Mouse (Mus musculus): Measurements from ENCODE around the gene Nedd4. TPM values are rescaled to one million over a fixed set of nuclear protein-coding genes. Genes with fewer than 3 reads are reported as not detected.

The Nedd4 gene
- polyA plus RNA-seq, 1 experiment, result 3.7 TPM

DNA sequence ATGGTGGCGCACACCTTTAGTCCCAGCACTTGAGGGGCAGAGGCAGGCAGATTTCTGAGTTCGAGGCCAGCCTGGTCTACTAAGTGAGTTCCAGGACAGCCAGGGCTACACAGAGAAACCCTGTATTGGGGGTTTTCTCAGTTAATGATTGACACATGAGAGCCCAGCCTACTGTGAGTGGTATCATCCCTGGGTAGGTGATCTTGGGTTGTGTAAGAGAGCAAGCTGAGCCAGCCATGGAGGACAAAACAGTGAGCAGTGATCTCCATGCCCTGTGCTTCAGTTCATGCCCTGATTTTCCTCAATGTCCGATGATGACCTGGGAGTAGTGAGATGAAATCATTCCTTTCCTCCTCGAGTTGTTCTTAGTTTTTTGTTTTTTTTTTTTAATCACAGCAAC is 112.9 kb downstream of the Nedd4 start:
- no peak for TF ChIP-seq POLR2A (IDR thresholded peaks at IDR 0.05; ENCODE audit: borderline replicate concordance, low read depth, low read length)
- no peak for TF ChIP-seq CTCF (IDR thresholded peaks at IDR 0.05; ENCODE audit: low read depth, low read length)

DNA sequence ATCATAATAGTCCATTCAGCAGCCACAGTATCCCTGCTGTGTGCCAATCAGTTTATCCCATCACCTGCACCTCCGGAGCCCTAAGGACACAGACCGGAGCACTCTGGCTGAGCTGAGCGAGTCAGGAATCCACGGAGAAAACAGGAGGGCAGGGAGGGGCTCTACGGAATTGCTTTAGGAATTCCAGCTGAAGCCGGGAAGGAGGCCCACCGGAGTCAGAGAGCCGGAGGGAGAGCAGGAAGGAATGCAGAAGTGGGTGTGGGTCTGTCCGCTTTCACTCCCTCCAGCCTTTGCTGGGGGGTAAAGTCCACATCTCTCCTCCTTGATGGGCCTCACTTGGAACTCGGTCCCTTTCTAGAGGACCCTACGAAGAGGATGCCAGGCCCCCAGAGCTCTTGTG is 116.9 kb downstream of the Nedd4 start:
- Histone ChIP-seq H3K4me1 (ENCODE audit: control insufficient read depth, insufficient read depth, low read length) (no peaks in the 10 kb centered on the region; the same call in 1 of the 2 replicates), H3K4me3 (ENCODE audit: insufficient read depth, low read length) (no peak overlapping the region), H3K27ac (ENCODE audit: insufficient read depth, low read depth, low read length) (no peak overlapping the region)
- TF ChIP-seq CTCF (IDR thresholded peaks at IDR 0.05; ENCODE audit: low read depth, low read length) (no peak), POLR2A (IDR thresholded peaks at IDR 0.05; ENCODE audit: borderline replicate concordance, low read depth, low read length) (no peak)

More for the DNA sequence above, 112.9 kb downstream of the Nedd4 start:
- Histone ChIP-seq H3K4me1 (ENCODE audit: control insufficient read depth, insufficient read depth, low read length) (no peaks in the 10 kb centered on the region), H3K27ac (ENCODE audit: insufficient read depth, low read depth, low read length) (no peak overlapping the region), H3K4me3 (ENCODE audit: insufficient read depth, low read length) (no peak overlapping the region)

- Histone ChIP-seq H3K27ac (ENCODE audit: insufficient read depth, low read depth, low read length) (no peak overlapping the region), H3K4me3 (ENCODE audit: insufficient read depth, low read length) (no peak overlapping the region), H3K4me1 (ENCODE audit: control insufficient read depth, insufficient read depth, low read length) (no peaks in the 10 kb centered on the region; the same call in 1 of the 2 replicates)
- TF ChIP-seq CTCF (IDR thresholded peaks at IDR 0.05; ENCODE audit: low read depth, low read length) (no peak), POLR2A (IDR thresholded peaks at IDR 0.05; ENCODE audit: borderline replicate concordance, low read depth, low read length) (no peak)
Measured at GRCm38 (mm10) chr9:72779733-72780132, 117.6 kb downstream of the Nedd4 start.

DNA sequence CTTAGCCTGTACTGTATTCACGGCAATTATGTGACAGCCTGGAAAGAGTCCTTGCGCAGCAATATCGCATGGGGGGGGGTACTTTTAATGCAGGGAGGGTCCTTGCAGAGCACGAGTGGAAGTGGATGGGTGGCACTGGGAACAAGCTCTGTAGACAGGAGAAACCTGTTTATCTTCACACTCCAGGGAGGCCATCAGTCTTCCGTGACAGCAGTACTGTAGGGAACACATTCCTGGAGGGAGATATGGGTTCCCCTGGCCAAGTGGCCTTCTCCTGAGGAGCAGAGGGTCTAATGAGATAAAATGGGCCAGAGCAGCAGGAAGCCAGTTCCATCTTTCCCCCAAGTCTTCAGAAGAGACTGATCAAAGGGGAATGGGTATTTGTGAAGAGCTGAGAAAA is 118.5 kb downstream of the Nedd4 start:
- H3K27ac ChIP-seq (ENCODE audit: insufficient read depth, low read depth, low read length), result no peak overlapping the region
- no peaks in the 10 kb centered on the region; the same call in 1 of the 2 replicates for H3K4me1 ChIP-seq (ENCODE audit: control insufficient read depth, insufficient read depth, low read length)
- H3K4me3 ChIP-seq (ENCODE audit: insufficient read depth, low read length), result no peak overlapping the region
- no peak for TF ChIP-seq CTCF (IDR thresholded peaks at IDR 0.05; ENCODE audit: low read depth, low read length)
- no peak for TF ChIP-seq POLR2A (IDR thresholded peaks at IDR 0.05; ENCODE audit: borderline replicate concordance, low read depth, low read length)

- TF ChIP-seq CTCF (IDR thresholded peaks at IDR 0.05; ENCODE audit: low read depth, low read length) (no peak), POLR2A (IDR thresholded peaks at IDR 0.05; ENCODE audit: borderline replicate concordance, low read depth, low read length) (no peak)
- no peak overlapping the region for H3K4me3 ChIP-seq (ENCODE audit: insufficient read depth, low read length)
- H3K4me1 ChIP-seq (ENCODE audit: control insufficient read depth, insufficient read depth, low read length), result no peaks in the 10 kb centered on the region; the same call in 1 of the 2 replicates
- H3K27ac ChIP-seq (ENCODE audit: insufficient read depth, low read depth, low read length), result no peak overlapping the region
Measured at GRCm38 (mm10) chr9:72781466-72781865, 119.3 kb downstream of the Nedd4 start.

DNA sequence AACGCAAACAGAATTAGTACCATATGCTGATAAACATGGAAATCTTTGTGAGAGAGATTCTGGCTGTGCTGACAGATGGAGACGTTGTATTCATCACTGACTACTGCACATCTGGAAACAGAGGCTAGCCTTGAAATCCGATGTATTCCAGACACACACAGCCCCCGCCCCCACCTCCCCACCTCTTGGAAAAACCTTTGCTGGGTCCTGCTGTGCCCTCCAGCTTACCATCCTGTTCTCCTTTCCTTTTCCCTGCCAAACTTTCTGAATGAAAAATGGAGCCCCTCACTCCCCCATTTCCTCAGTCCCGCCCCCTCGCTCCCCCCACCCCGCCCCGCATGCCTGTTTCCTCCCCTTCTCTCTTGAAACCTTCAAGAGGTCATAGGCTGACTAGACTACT is 120.0 kb downstream of the Nedd4 start:
- no peaks in the 10 kb centered on the region; the same call in 1 of the 2 replicates for H3K4me1 ChIP-seq (ENCODE audit: control insufficient read depth, insufficient read depth, low read length)
- no peak overlapping the region for H3K4me3 ChIP-seq (ENCODE audit: insufficient read depth, low read length)
- no peak for TF ChIP-seq POLR2A (IDR thresholded peaks at IDR 0.05; ENCODE audit: borderline replicate concordance, low read depth, low read length)
- no peak for TF ChIP-seq CTCF (IDR thresholded peaks at IDR 0.05; ENCODE audit: low read depth, low read length)
- H3K27ac ChIP-seq (ENCODE audit: insufficient read depth, low read depth, low read length), result no peak overlapping the region

DNA sequence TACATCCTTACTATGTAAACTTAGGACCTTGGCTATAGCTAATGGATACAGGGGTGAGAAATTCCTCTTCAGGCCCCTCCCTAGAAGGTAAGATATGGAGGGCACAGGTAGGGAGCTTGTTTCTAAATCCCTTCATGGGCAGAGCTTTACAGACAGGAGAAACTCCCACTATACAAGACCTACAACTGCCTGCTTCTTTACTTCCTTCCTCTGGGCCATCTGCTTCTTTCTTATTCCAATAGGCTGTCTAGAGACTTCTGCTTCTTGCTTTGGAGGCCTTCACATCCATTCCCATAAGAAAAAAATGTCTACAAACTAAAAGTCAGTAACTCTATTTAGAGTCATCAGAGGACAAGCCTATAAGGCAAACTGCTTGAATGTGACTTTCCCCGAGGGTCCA is 125.6 kb downstream of the Nedd4 start:
- TF ChIP-seq POLR2A (IDR thresholded peaks at IDR 0.05; ENCODE audit: borderline replicate concordance, low read depth, low read length) (no peak), CTCF (IDR thresholded peaks at IDR 0.05; ENCODE audit: low read depth, low read length) (no peak)
- H3K27ac ChIP-seq (ENCODE audit: insufficient read depth, low read depth, low read length), result no peak overlapping the region
- peaks cover 27% of the 10 kb centered on the region for H3K4me1 ChIP-seq (ENCODE audit: control insufficient read depth, insufficient read depth, low read length)
- no peak overlapping the region for H3K4me3 ChIP-seq (ENCODE audit: insufficient read depth, low read length)

DNA sequence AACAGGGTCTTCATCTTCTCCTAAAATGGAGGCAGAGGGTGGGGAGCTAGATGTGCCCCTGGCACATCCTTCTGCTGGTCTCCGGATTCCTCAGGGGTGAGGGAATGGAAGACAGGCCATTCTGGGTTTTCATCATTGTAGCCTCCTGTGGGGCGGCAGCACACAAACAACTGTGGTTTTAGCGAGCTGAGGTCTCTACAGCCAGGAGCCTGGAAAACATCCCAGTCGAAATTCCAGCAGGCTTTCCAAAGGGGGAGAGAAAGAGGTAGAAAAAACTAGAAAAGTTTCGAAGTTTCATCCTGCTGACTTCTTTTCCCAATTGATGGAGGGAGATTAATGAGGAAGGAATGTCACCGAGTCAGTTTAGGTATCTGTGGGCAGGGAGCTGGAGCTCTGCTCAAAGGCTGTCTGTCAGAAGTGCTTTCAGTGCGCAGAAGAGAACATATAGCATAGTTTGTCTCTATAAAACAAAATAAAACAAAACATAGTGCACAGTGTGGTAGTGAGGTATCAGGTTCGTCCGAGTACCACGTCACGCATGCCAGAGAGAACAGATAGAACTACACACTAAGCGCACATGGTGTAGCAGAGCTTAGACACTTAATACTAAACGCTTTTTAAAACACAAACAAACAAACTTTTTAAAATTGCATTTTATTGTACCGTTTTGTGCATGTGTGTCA is 128.5 kb downstream of the Nedd4 start:
- Histone ChIP-seq H3K4me1 (ENCODE audit: control insufficient read depth, insufficient read depth, low read length) (peaks cover 30% of the 10 kb centered on the region), H3K4me3 (ENCODE audit: insufficient read depth, low read length) (no peak overlapping the region), H3K27ac (ENCODE audit: insufficient read depth, low read depth, low read length) (no peak overlapping the region)
- no peak for TF ChIP-seq CTCF (IDR thresholded peaks at IDR 0.05; ENCODE audit: low read depth, low read length)
- no peak for TF ChIP-seq POLR2A (IDR thresholded peaks at IDR 0.05; ENCODE audit: borderline replicate concordance, low read depth, low read length)

GRCm38 (mm10) chr9:72791213-72791582 is 129.1 kb downstream of the Nedd4 start:
- Histone ChIP-seq H3K27ac (ENCODE audit: insufficient read depth, low read depth, low read length) (peak overlapping the region; percentile 53), H3K4me1 (ENCODE audit: control insufficient read depth, insufficient read depth, low read length) (peaks cover 35% of the 10 kb centered on the region), H3K4me3 (ENCODE audit: insufficient read depth, low read length) (no peak overlapping the region)
- no peak for TF ChIP-seq CTCF (IDR thresholded peaks at IDR 0.05; ENCODE audit: low read depth, low read length)
- no peak for TF ChIP-seq POLR2A (IDR thresholded peaks at IDR 0.05; ENCODE audit: borderline replicate concordance, low read depth, low read length)

DNA sequence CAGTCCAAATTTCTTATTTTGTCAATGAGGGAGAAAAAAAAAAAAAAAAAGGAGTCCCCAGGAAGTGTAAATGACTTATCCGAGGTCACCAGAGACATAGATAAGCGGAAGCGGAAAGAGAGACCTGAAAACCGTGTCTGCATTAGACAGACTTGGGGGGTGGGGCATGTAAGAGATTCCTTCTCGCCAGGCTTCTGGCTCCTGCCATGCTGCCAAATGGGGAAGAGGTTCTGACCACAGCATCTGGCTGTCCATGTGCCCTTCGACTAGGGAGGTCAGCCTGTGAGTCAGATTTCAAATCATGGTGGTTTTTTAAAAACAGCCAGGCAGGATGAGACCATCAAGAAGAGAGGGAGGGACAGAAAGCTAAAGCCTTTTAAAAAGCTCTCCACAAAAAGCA is 129.5 kb downstream of the Nedd4 start:
- TF ChIP-seq POLR2A (IDR thresholded peaks at IDR 0.05; ENCODE audit: borderline replicate concordance, low read depth, low read length) (no peak), CTCF (IDR thresholded peaks at IDR 0.05; ENCODE audit: low read depth, low read length) (no peak)
- H3K4me3 ChIP-seq (ENCODE audit: insufficient read depth, low read length), result peak overlapping the region; percentile 5; the same call in 1 of the 2 replicates

More for the DNA sequence above, 129.5 kb downstream of the Nedd4 start:
- Histone ChIP-seq H3K4me1 (ENCODE audit: control insufficient read depth, insufficient read depth, low read length) (peaks cover 38% of the 10 kb centered on the region), H3K27ac (ENCODE audit: insufficient read depth, low read depth, low read length) (peak overlapping the region; percentile 69)

All from bone marrow macrophage, adult 2 months (primary cell).